Mouse (Mus musculus) myocyte (in vitro differentiated cells): ENCODE results near the gene Atp1b2. TPM values are rescaled to one million over a fixed set of nuclear protein-coding genes. Genes with fewer than 3 reads are reported as not detected.

ENCODE experiments used
- H3K27me3 ChIP-seq: one replicate; pipeline ENCODE4 v1.6.1; 2011; ENCODE audit not compliant: control insufficient read depth, insufficient read depth, insufficient read length
- H3K36me3 ChIP-seq: one replicate; pipeline ENCODE4 v1.6.1; 2011; ENCODE audit not compliant: control insufficient read depth, insufficient read depth
- H3K4me2 ChIP-seq: one replicate; pipeline ENCODE4 v1.6.1; 2011; ENCODE audit warnings: low read depth, control low read depth
- H3K4me3 ChIP-seq: one replicate; pipeline ENCODE4 v1.5.1; 2011; ENCODE audit warnings: mild to moderate bottlenecking, control low read depth, moderate library complexity
- H3K79me2 ChIP-seq: one replicate; pipeline ENCODE4 v1.6.1; 2011; ENCODE audit not compliant: control insufficient read depth, insufficient read depth
- H3ac ChIP-seq: one replicate; pipeline ENCODE4 v1.6.1; 2011; ENCODE audit not compliant: control insufficient read depth, insufficient read length
- CEBPB ChIP-seq: IDR thresholded peaks from 2 replicates; pipeline ENCODE4 v1.6.1; 2011; ENCODE audit warnings: mild to moderate bottlenecking, moderate library complexity; ENCODE audit not compliant: poor library complexity, insufficient read depth, severe bottlenecking
- E2F4 ChIP-seq: IDR thresholded peaks from one replicate; pipeline ENCODE4 v1.6.1; 2011; ENCODE audit warnings: mild to moderate bottlenecking, control low read depth, moderate library complexity; ENCODE audit not compliant: insufficient read depth
- MAX ChIP-seq: IDR thresholded peaks from one replicate; pipeline ENCODE4 v1.6.1; 2011; ENCODE audit warnings: low read depth, mild to moderate bottlenecking, control low read depth
- MYOD1 ChIP-seq, 3 experiments: IDR thresholded peaks; one replicate each; pipeline ENCODE4 v1.6.1; 2011; ENCODE audit warnings: control low read depth in 2 of 3, low read depth in 2 of 3, mild to moderate bottlenecking in 2 of 3, moderate library complexity in 1 of 3; ENCODE audit not compliant: insufficient read length in 2 of 3, control insufficient read depth in 1 of 3
- MYOG ChIP-seq, 3 experiments: IDR thresholded peaks; one replicate each; pipeline ENCODE4 v1.6.1; 2011; ENCODE audit warnings: control low read depth in 2 of 3, low read depth in 2 of 3, mild to moderate bottlenecking in 2 of 3; ENCODE audit not compliant: insufficient read length in 2 of 3, control insufficient read depth in 1 of 3, insufficient read depth in 1 of 3
- POLR2A ChIP-seq: IDR thresholded peaks from one replicate; pipeline ENCODE4 v1.6.1; 2011; ENCODE audit warnings: low read depth, mild to moderate bottlenecking, control low read depth, moderate library complexity; ENCODE audit not compliant: insufficient read length
- POLR2AphosphoS2 ChIP-seq: IDR thresholded peaks from one replicate; pipeline ENCODE4 v1.6.1; 2011; ENCODE audit warnings: low read depth, control low read depth; ENCODE audit not compliant: insufficient read length
- REST ChIP-seq: IDR thresholded peaks from one replicate; pipeline ENCODE4 v1.6.1; 2011; ENCODE audit warnings: mild to moderate bottlenecking, control low read depth, moderate library complexity; ENCODE audit not compliant: insufficient read depth, insufficient read length
- SRF ChIP-seq: IDR thresholded peaks from one replicate; pipeline ENCODE4 v1.6.1; 2011; ENCODE audit warnings: low read depth; ENCODE audit not compliant: control insufficient read depth, insufficient read length
- TCF12 ChIP-seq: IDR thresholded peaks from one replicate; pipeline ENCODE4 v1.6.1; 2011; ENCODE audit warnings: mild to moderate bottlenecking, control low read depth; ENCODE audit not compliant: poor library complexity, insufficient read depth, severe bottlenecking
- TCF3 ChIP-seq: IDR thresholded peaks from one replicate; pipeline ENCODE4 v1.6.1; 2011; ENCODE audit warnings: low read depth, control low read depth; ENCODE audit not compliant: insufficient read length
- USF1 ChIP-seq: IDR thresholded peaks from one replicate; pipeline ENCODE4 v1.6.1; 2011; ENCODE audit warnings: low read depth, mild to moderate bottlenecking, control low read depth, moderate library complexity
- polyA plus RNA-seq: library from polyadenylated mRNA; unstranded; fragments of >200 nt; fragmentation: generic; extraction: Trizol; gene quantifications from one replicate; pipeline ENCODE4 v1.2.1, GENCODE M21; 2012; ENCODE audit warnings: missing spikeins

The Atp1b2 gene
- polyA plus RNA-seq, 1 experiment, result 6.6 TPM

GRCm38 (mm10) chr11:69578301-69578700 is 27.4 kb downstream of the Atp1b2 start:
- Histone ChIP-seq H3K79me2 (peaks cover 66% of the 10 kb centered on the region), H3K4me2 (peak overlapping the region; percentile 97), H3K4me3 (peak overlapping the region; percentile 99), H3K27me3 (no peaks in the 10 kb centered on the region), H3ac (peak overlapping the region; percentile 12), H3K36me3 (peaks cover 3% of the 10 kb centered on the region)
- TF ChIP-seq POLR2A (no peak), USF1 (no peak), TCF3 (no peak), SRF (no peak), MYOG (IDR thresholded peaks at IDR 0.05; ENCODE audit: control insufficient read depth in 1 of 3, insufficient read depth in 1 of 3, insufficient read length in 2 of 3, low read depth in 2 of 3) (no peak), POLR2AphosphoS2 (no peak), TCF12 (no peak), MYOD1 (IDR thresholded peaks at IDR 0.05; ENCODE audit: control insufficient read depth in 1 of 3, insufficient read length in 2 of 3, low read depth in 2 of 3) (no peak), MAX (no peak), REST (no peak), CEBPB (no peak), E2F4 (no peak)

- Histone ChIP-seq H3K4me2 (no peak overlapping the region), H3K27me3 (no peaks in the 10 kb centered on the region), H3K36me3 (peaks cover 3% of the 10 kb centered on the region), H3K79me2 (peaks cover 46% of the 10 kb centered on the region), H3K4me3 (no peak overlapping the region), H3ac (no peak overlapping the region)
- no peak for TF ChIP-seq SRF
- TF ChIP-seq TCF3, result no peak
These were observed 29.4 kb downstream of the Atp1b2 start for GRCm38 (mm10) chr11:69576307-69576706.

- Histone ChIP-seq H3K79me2 (peaks cover 44% of the 10 kb centered on the region), H3K36me3 (peaks cover 6% of the 10 kb centered on the region), H3K4me3 (no peak overlapping the region), H3K27me3 (no peaks in the 10 kb centered on the region), H3K4me2 (no peak overlapping the region), H3ac (no peak overlapping the region)
- no peak for TF ChIP-seq REST
- TF ChIP-seq MYOG (IDR thresholded peaks at IDR 0.05; ENCODE audit: control insufficient read depth in 1 of 3, insufficient read depth in 1 of 3, insufficient read length in 2 of 3, low read depth in 2 of 3), result no peak
- no peak for TF ChIP-seq CEBPB
- TF ChIP-seq USF1, result no peak
- no peak for TF ChIP-seq SRF
- TF ChIP-seq MAX, result no peak
- TF ChIP-seq TCF12, result no peak
- TF ChIP-seq E2F4, result no peak
These were observed 30.5 kb downstream of the Atp1b2 start for GRCm38 (mm10) chr11:69575220-69575619.

- no peak for TF ChIP-seq POLR2A
- no peak for TF ChIP-seq TCF12
- TF ChIP-seq MYOG (IDR thresholded peaks at IDR 0.05; ENCODE audit: control insufficient read depth in 1 of 3, insufficient read depth in 1 of 3, insufficient read length in 2 of 3, low read depth in 2 of 3), result no peak
- no peak for TF ChIP-seq E2F4
- no peak for TF ChIP-seq CEBPB
- no peak for TF ChIP-seq MAX
- TF ChIP-seq POLR2AphosphoS2, result no peak
- TF ChIP-seq MYOD1 (IDR thresholded peaks at IDR 0.05; ENCODE audit: control insufficient read depth in 1 of 3, insufficient read length in 2 of 3, low read depth in 2 of 3), result no peak
- TF ChIP-seq REST, result no peak
- no peak for TF ChIP-seq USF1
- TF ChIP-seq SRF, result no peak
- no peak for TF ChIP-seq TCF3
- Histone ChIP-seq H3K4me2 (no peak overlapping the region), H3K27me3 (no peaks in the 10 kb centered on the region), H3K36me3 (peaks cover 11% of the 10 kb centered on the region), H3K79me2 (no peaks in the 10 kb centered on the region), H3K4me3 (no peak overlapping the region), H3ac (no peak overlapping the region)
These were observed 40.6 kb downstream of the Atp1b2 start for GRCm38 (mm10) chr11:69565131-69565530.

- Histone ChIP-seq H3K27me3 (no peaks in the 10 kb centered on the region), H3K4me3 (no peak overlapping the region), H3ac (no peak overlapping the region), H3K4me2 (no peak overlapping the region), H3K36me3 (peaks cover 11% of the 10 kb centered on the region), H3K79me2 (no peaks in the 10 kb centered on the region)
- TF ChIP-seq TCF3 (no peak), MYOD1 (IDR thresholded peaks at IDR 0.05; ENCODE audit: control insufficient read depth in 1 of 3, insufficient read length in 2 of 3, low read depth in 2 of 3) (no peak), USF1 (no peak), CEBPB (no peak), E2F4 (no peak)
These were observed 41.4 kb downstream of the Atp1b2 start for GRCm38 (mm10) chr11:69564391-69564790.
